Mouse (Mus musculus): ENCODE data around the gene Cib2. TPM values are rescaled to one million over a fixed set of nuclear protein-coding genes. Genes with fewer than 3 reads are reported as not detected.
"Not testable (repeated sequence)": the region's sequence is repeated elsewhere in the genome, so short reads cannot be mapped to it uniquely, and the experiment has no call there.

Cib2 gene
- total RNA-seq (2021) = 10 to 100 TPM; 18.7 to 19.6 TPM
- long read RNA-seq, experiment 1, transcript Cib2-201 (6 exons, 1,433 nt) = major isoform, 14 of 16 reads
- long read RNA-seq, experiment 1, partial matches to known transcripts = 0 of 16 reads
- long read RNA-seq, experiment 1, other reads (novel, unspliced or antisense) = 2 of 16 reads
- long read RNA-seq, experiment 2, transcript Cib2-201 (6 exons, 1,433 nt) = major isoform, 27 of 30 reads
- long read RNA-seq, experiment 2, partial matches to known transcripts = 2 of 30 reads
- long read RNA-seq, experiment 2, other reads (novel, unspliced or antisense) = 1 of 30 reads

- peak; percentile 60 for TF ChIP-seq CTCF (conservative IDR thresholded peaks at IDR 0.05)
- peak; percentile 61 to 63 for DNase-seq (ENCODE audit: low spot score in 2 of 2)
- Histone ChIP-seq H3K4me3 (peak within 1 kb of the TSS; percentile 71), H3K27ac (peak within 1 kb of the TSS; percentile 64)
These were observed at the start of gene Cib2 for GRCm38 (mm10) chr9:54559771-54560471. Cib2 (minus strand) TSS chr9:54560218.

- peak; percentile 22 to 72 for DNase-seq (ENCODE audit: low spot score in 2 of 2)
- peak; percentile 75 for TF ChIP-seq CTCF (conservative IDR thresholded peaks at IDR 0.05)
- no peak overlapping the region for H3K4me3 ChIP-seq
- H3K27ac ChIP-seq = no peak overlapping the region
These were observed 44.9 kb upstream of the Cib2 start for GRCm38 (mm10) chr9:54604886-54605285.

GRCm38 (mm10) chr9:54604131-54604654, 44.2 kb upstream of the Cib2 start:
- no peak for DNase-seq (ENCODE audit: low spot score in 2 of 2)
- no peak for TF ChIP-seq CTCF (conservative IDR thresholded peaks at IDR 0.05)
- no peak overlapping the region for H3K27ac ChIP-seq

GRCm38 (mm10) chr9:54602916-54603315, 42.9 kb upstream of the Cib2 start:
- Histone ChIP-seq H3K4me3 (no peak overlapping the region), H3K27ac (no peak overlapping the region)
- TF ChIP-seq CTCF (conservative IDR thresholded peaks at IDR 0.05) = no peak
- DNase-seq (ENCODE audit: low spot score in 2 of 2) = no peak

More at GRCm38 (mm10) chr9:54604131-54604654, 44.2 kb upstream of the Cib2 start:
- H3K4me3 ChIP-seq = no peak overlapping the region

- Histone ChIP-seq H3K27ac (no peak overlapping the region), H3K4me3 (no peak overlapping the region)
- no peak for TF ChIP-seq CTCF (conservative IDR thresholded peaks at IDR 0.05)
- DNase-seq (ENCODE audit: low spot score in 2 of 2) = no peak
These were observed 42.4 kb upstream of the Cib2 start for GRCm38 (mm10) chr9:54602386-54602785.

GRCm38 (mm10) chr9:54596752-54597465, 36.9 kb upstream of the Cib2 start:
- no peak for DNase-seq (ENCODE audit: low spot score in 2 of 2)
- no peak overlapping the region for H3K27ac ChIP-seq
- no peak for TF ChIP-seq CTCF (conservative IDR thresholded peaks at IDR 0.05)
- no peak overlapping the region for H3K4me3 ChIP-seq

- not testable (repeated sequence) for H3K4me3 ChIP-seq; DNase-seq (ENCODE audit: low spot score in 2 of 2); H3K27ac ChIP-seq
These were observed 33.6 kb upstream of the Cib2 start for GRCm38 (mm10) chr9:54593652-54594051.

- TF ChIP-seq CTCF (conservative IDR thresholded peaks at IDR 0.05) = no peak
- DNase-seq (ENCODE audit: low spot score in 2 of 2) = no peak
- peak overlapping the region; percentile 93 for H3K4me3 ChIP-seq
- H3K27ac ChIP-seq = no peak overlapping the region
These were observed 27.8 kb upstream of the Cib2 start for GRCm38 (mm10) chr9:54587863-54588262.

GRCm38 (mm10) chr9:54586199-54587061, 26.4 kb upstream of the Cib2 start, which contains the start of gene Idh3a:
Idh3a (plus strand) TSS chr9:54586334.
- TF ChIP-seq CTCF (conservative IDR thresholded peaks at IDR 0.05) = no peak
- peak within 1 kb of the TSS; percentile 96 for H3K27ac ChIP-seq
- peak within 1 kb of the TSS; percentile 93 for H3K4me3 ChIP-seq
- peak; percentile 97 to 98 for DNase-seq (ENCODE audit: low spot score in 2 of 2)

GRCm38 (mm10) chr9:54585839-54586198, 25.8 kb upstream of the Cib2 start:
- H3K27ac ChIP-seq = peak overlapping the region; percentile 96; the same call in 1 of the 2 replicates
- TF ChIP-seq CTCF (conservative IDR thresholded peaks at IDR 0.05) = no peak

GRCm38 (mm10) chr9:54584127-54584526, 24.1 kb upstream of the Cib2 start:
- not testable (repeated sequence) for H3K27ac ChIP-seq; H3K4me3 ChIP-seq; DNase-seq (ENCODE audit: low spot score in 2 of 2)

More at GRCm38 (mm10) chr9:54585839-54586198, 25.8 kb upstream of the Cib2 start:
- H3K4me3 ChIP-seq = peak overlapping the region; percentile 93
- no peak for DNase-seq (ENCODE audit: low spot score in 2 of 2)

GRCm38 (mm10) chr9:54583712-54584111, 23.7 kb upstream of the Cib2 start:
- no peak overlapping the region for H3K27ac ChIP-seq
- no peak for TF ChIP-seq CTCF (conservative IDR thresholded peaks at IDR 0.05)
- H3K4me3 ChIP-seq = no peak overlapping the region
- DNase-seq (ENCODE audit: low spot score in 2 of 2) = no peak

All from layer of hippocampus, adult 2 months (tissue).